Mouse (Mus musculus): ENCODE data around the gene Samsn1.

DNA sequence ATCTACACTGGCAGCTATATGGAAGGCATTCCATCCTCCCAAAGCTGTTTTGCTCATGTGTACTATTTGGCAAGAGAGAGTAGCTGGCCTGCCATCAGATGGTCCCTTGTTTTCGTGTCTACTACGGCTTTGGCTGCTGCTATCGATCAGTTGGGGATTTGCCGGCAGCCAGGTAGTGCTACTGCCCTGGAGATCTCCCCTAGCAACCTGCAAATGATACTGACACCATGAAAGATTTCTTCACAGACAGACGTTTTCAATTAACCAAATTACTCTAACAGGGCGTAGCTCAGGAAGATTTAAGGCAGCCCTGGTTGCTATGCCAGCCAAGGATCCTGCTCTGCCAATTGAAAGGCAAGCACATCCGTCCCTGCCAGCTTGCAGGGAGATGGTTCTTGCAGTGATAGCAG is 178.4 kb downstream of the Samsn1 start:
- TF ChIP-seq CTCF (IDR thresholded peaks at IDR 0.05; ENCODE audit: low read depth), result no peak
- TF ChIP-seq EP300 (optimal IDR thresholded peaks at IDR 0.05), result no peak
